Mouse (Mus musculus): Measurements from ENCODE around the gene Ercc8. TPM values are rescaled to one million over a fixed set of nuclear protein-coding genes. Genes with fewer than 3 reads are reported as not detected.

Ercc8 gene
- total RNA-seq (2021) = 10 to 100 TPM in 1 of 2 experiments, 1 to 10 TPM in 1; 8.6 to 10.0 TPM
- long read RNA-seq, experiment 1, partial matches to known transcripts = 0 of 11 reads
- long read RNA-seq, experiment 1, other reads (novel, unspliced or antisense) = 4 of 11 reads
- long read RNA-seq, experiment 2, partial matches to known transcripts = 0 of 3 reads
- long read RNA-seq, experiment 2, other reads (novel, unspliced or antisense) = 0 of 3 reads

GRCm38 (mm10) chr13:108158465-108159240 lies at the start of gene Ercc8, which contains the start of gene Ndufaf2:
TSS of gene Ercc8 (plus strand) at chr13:108158731.
TSS of gene Ndufaf2 (minus strand) at chr13:108158623.
- peak; percentile 97 to 98 for DNase-seq

- no peak for DNase-seq
Measured at GRCm38 (mm10) chr13:108110929-108111328, 47.6 kb upstream of the Ercc8 start.

GRCm38 (mm10) chr13:108113536-108113935 lies 45.0 kb upstream of the Ercc8 start:
- DNase-seq = no peak

GRCm38 (mm10) chr13:108114257-108114656 lies 44.3 kb upstream of the Ercc8 start:
- DNase-seq = no peak

- DNase-seq = no peak
Measured at GRCm38 (mm10) chr13:108117654-108118053, 40.9 kb upstream of the Ercc8 start.

- DNase-seq = no peak
Measured at GRCm38 (mm10) chr13:108118188-108118587, 40.3 kb upstream of the Ercc8 start.

GRCm38 (mm10) chr13:108119411-108120310 lies 38.9 kb upstream of the Ercc8 start:
- DNase-seq = no peak

GRCm38 (mm10) chr13:108123109-108123723 lies 35.3 kb upstream of the Ercc8 start:
- no peak for DNase-seq

GRCm38 (mm10) chr13:108124096-108124495 lies 34.4 kb upstream of the Ercc8 start:
- DNase-seq = no peak

GRCm38 (mm10) chr13:108126246-108126645 lies 32.3 kb upstream of the Ercc8 start:
- DNase-seq = no peak

GRCm38 (mm10) chr13:108127130-108127529 lies 31.4 kb upstream of the Ercc8 start:
- peak; percentile 15 to 32 for DNase-seq

- no peak for DNase-seq
Measured at GRCm38 (mm10) chr13:108127883-108128282, 30.6 kb upstream of the Ercc8 start.

GRCm38 (mm10) chr13:108129070-108129469 lies 29.5 kb upstream of the Ercc8 start:
- DNase-seq = no peak

GRCm38 (mm10) chr13:108130737-108131136 lies 27.8 kb upstream of the Ercc8 start:
- no peak for DNase-seq

- DNase-seq = peak; percentile 12 to 17
Measured at GRCm38 (mm10) chr13:108132031-108132819, 26.3 kb upstream of the Ercc8 start.

- no peak for DNase-seq
Measured at GRCm38 (mm10) chr13:108135617-108136016, 22.9 kb upstream of the Ercc8 start.

GRCm38 (mm10) chr13:108138403-108138977 lies 20.0 kb upstream of the Ercc8 start:
- DNase-seq = no peak

- no peak for DNase-seq
Measured at GRCm38 (mm10) chr13:108144086-108144485, 14.4 kb upstream of the Ercc8 start.

GRCm38 (mm10) chr13:108151782-108152181 lies 6.7 kb upstream of the Ercc8 start:
- peak in 1 of 2 experiments; percentile 13 for DNase-seq

- peak; percentile 38 to 82 for DNase-seq
Measured at GRCm38 (mm10) chr13:108152650-108153372, 5.7 kb upstream of the Ercc8 start.

Data from adrenal gland, postnatal 36 days (tissue).